Mouse (Mus musculus): ENCODE measurements at regions not wholly inside any gene's neighbourhood (a gene's known extent, or its start where the extent isn't known, plus 50 kb on each side); places are given as distances from the start of the nearest gene placed in this dataset.

- DNase-seq: peak in 1 of 2 experiments; percentile 0
Measured at GRCm38 (mm10) chrX:5203101-5203500, 251.2 kb downstream of the Btbd35f27 start.

Data from cerebellum, postnatal 10 days (tissue).